Mouse (Mus musculus): ENCODE measurements around the gene Nol10.

GRCm38 (mm10) chr12:17453918-17454317, 105.7 kb downstream of the Nol10 start:
- TF ChIP-seq CTCF (IDR thresholded peaks at IDR 0.05; ENCODE audit: borderline replicate concordance, extremely low read depth, insufficient read depth, insufficient read length) (no peak), POLR2A (IDR thresholded peaks at IDR 0.05; ENCODE audit: borderline replicate concordance, extremely low read depth, insufficient read depth, insufficient read length, poor library complexity, severe bottlenecking) (no peak)
